Mouse (Mus musculus) heart, embryonic 13.5 days (tissue): Measurements from ENCODE around the gene Usp47. TPM values are rescaled to one million over a fixed set of nuclear protein-coding genes. Genes with fewer than 3 reads are reported as not detected.

Experiments
- ATAC-seq: fragments of 200-750 bp; cut with Nextera tagmentation; 2 replicates; pipeline ENCODE4 v1.8.0; 2017; ENCODE audit warnings: moderate TSS enrichment; ENCODE audit not compliant: insufficient number of reproducible peaks, low FRiP score, low TSS enrichment; ENCODE audit errors: extremely low read depth
- H3K27ac ChIP-seq: fragments of 300-500 bp; sonication (generic); replicated peaks from 2 replicates; pipeline ENCODE4 v1.5.1; 2015; ENCODE audit warnings: moderate library complexity, mild to moderate bottlenecking, inconsistent platforms
- H3K27me3 ChIP-seq: fragments of 300-500 bp; sonication (generic); replicated peaks from 2 replicates; pipeline ENCODE4 v1.6.1; 2015; ENCODE audit warnings: mild to moderate bottlenecking, inconsistent platforms
- H3K36me3 ChIP-seq: fragments of 300-500 bp; sonication (generic); 2 replicates; pipeline ENCODE4 v1.6.1; 2015; ENCODE audit warnings: mild to moderate bottlenecking, inconsistent platforms
- H3K4me1 ChIP-seq: fragments of 300-500 bp; sonication (generic); 2 replicates; pipeline ENCODE4 v1.6.1; 2015; ENCODE audit warnings: inconsistent platforms
- H3K4me2 ChIP-seq: fragments of 300-500 bp; sonication (generic); 2 replicates; pipeline ENCODE4 v1.6.1; 2015; ENCODE audit warnings: inconsistent platforms, mild to moderate bottlenecking, moderate library complexity
- H3K4me3 ChIP-seq: fragments of 300-500 bp; sonication (generic); 2 replicates; pipeline ENCODE4 v1.5.1; 2015; ENCODE audit warnings: moderate library complexity, mild to moderate bottlenecking, inconsistent platforms
- H3K9ac ChIP-seq: fragments of 300-500 bp; sonication (generic); 2 replicates; pipeline ENCODE4 v1.6.1; 2015; ENCODE audit warnings: inconsistent platforms, mild to moderate bottlenecking, moderate library complexity
- H3K9me3 ChIP-seq: fragments of 300-500 bp; sonication (generic); 2 replicates; pipeline ENCODE4 v1.6.1; 2016; ENCODE audit warnings: inconsistent platforms
- WGBS: fragments of 180-500 bp; shearing (Covaris S2); methylation state at CpG from one replicate; pipeline ENCODE4 v1.1.7; 2015; ENCODE audit warnings: mixed read lengths; 5-methylcytosine and 5-hydroxymethylcytosine counted together
- polyA plus RNA-seq: library from polyadenylated mRNA; unstranded; fragments of >200 nt; fragmentation: Nextera tagmentation; extraction: Ambion mirVana; gene quantifications from 2 replicates; pipeline ENCODE4 v1.2.1, GENCODE M21; 2015

Usp47 gene
- polyA plus RNA-seq, 1 experiment from 2014 or later = 57.4 TPM

- WGBS = 11% methylated on average over 23 of the region's 23 CpGs
- H3K4me1 ChIP-seq = peaks cover 66% of the 10 kb centered on the region
- 0 out of 2 replicates have a peak, but pooled peaks have one; percentile 20 for ATAC-seq
Observed at GRCm38 (mm10) chr7:112157584-112158315, 134.4 kb downstream of the Usp47 start.

DNA sequence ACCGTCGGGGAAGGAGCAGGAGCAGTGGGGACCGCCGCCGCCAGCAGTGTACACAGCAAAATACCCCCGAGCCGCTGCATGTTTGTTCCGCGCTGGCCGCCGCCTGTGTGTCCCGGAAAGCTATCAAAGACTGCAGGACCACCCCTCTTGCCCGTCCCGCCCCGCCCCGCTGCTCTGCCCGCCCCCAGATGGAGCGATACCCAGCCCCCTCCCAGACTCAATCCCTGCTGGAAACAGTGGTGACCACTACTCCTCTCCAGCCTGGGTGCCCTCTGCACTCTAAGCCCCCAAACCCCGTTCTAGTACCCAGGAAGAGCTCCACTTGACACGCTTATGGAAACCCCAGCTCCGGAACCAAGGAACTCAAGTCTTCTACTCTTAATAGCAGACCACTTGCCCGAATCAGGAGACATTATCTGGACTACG is 135.0 kb downstream of the Usp47 start:
- Histone ChIP-seq H3K27me3 (peaks cover 6% of the 10 kb centered on the region; the same call in 1 of the 2 replicates), H3K27ac (peak overlapping the region; percentile 72), H3K9ac (peak overlapping the region; percentile 86), H3K9me3 (no peaks in the 10 kb centered on the region), H3K4me2 (peak overlapping the region; percentile 77), H3K36me3 (no peaks in the 10 kb centered on the region), H3K4me1 (peaks cover 63% of the 10 kb centered on the region), H3K4me3 (peak overlapping the region; percentile 69)
- under 1% methylated on average over 23 of the region's 23 CpGs for WGBS
- peak; percentile 35; the same call in 1 of the 2 replicates for ATAC-seq

More at GRCm38 (mm10) chr7:112157584-112158315, 134.4 kb downstream of the Usp47 start:
- Histone ChIP-seq H3K4me3 (peak overlapping the region; percentile 69), H3K9me3 (no peaks in the 10 kb centered on the region), H3K27me3 (peaks cover 6% of the 10 kb centered on the region; the same call in 1 of the 2 replicates), H3K9ac (peak overlapping the region; percentile 86), H3K4me2 (peak overlapping the region; percentile 77), H3K36me3 (no peaks in the 10 kb centered on the region), H3K27ac (peak overlapping the region; percentile 72)

- peaks cover 6% of the 10 kb centered on the region; the same call in 1 of the 2 replicates for H3K27me3 ChIP-seq
- H3K4me1 ChIP-seq = peaks cover 57% of the 10 kb centered on the region
- no peak for ATAC-seq
- peak within 1 kb of the TSS; percentile 69 for H3K4me3 ChIP-seq
- no peaks in the 10 kb centered on the region for H3K9me3 ChIP-seq
- H3K4me2 ChIP-seq = peak within 1 kb of the TSS; percentile 77
- WGBS = 4% methylated on average over 21 of the region's 21 CpGs
- peak within 1 kb of the TSS; percentile 86 for H3K9ac ChIP-seq
- H3K27ac ChIP-seq = peak within 1 kb of the TSS; percentile 72
- no peaks in the 10 kb centered on the region for H3K36me3 ChIP-seq
Observed at GRCm38 (mm10) chr7:112158942-112159341, 135.6 kb downstream of the Usp47 start, which contains the start of gene Dkk3. Dkk3 (minus strand) TSS chr7:112159057.

DNA sequence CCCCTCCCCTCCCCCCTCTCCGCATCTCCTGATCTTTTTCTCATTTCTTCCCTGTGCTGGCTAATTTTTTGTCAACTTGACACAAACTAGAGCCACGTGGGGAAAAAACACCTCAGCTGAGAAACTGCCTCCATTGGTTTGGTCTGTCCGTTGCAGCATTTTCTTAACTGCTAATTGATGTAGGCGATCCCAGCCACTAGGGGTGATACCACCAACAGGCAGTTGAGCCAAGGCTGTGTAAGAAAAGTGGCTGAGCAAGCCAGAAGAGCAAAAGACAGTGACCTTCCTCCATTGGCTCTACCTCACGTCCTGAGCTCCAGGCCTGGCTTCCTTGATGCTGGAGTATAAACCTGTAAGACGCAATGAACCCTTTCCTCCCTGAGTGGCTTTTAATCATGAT is 136.5 kb downstream of the Usp47 start:
- Histone ChIP-seq H3K4me3 (no peak overlapping the region), H3K4me1 (peaks cover 50% of the 10 kb centered on the region), H3K9me3 (no peaks in the 10 kb centered on the region), H3K4me2 (no peak overlapping the region), H3K27ac (no peak overlapping the region), H3K9ac (no peak overlapping the region), H3K36me3 (no peaks in the 10 kb centered on the region), H3K27me3 (peaks cover 6% of the 10 kb centered on the region; the same call in 1 of the 2 replicates)
- 42% methylated on average over 5 of the region's 6 CpGs for WGBS
- no peak for ATAC-seq

Other genes with a start within 250 kb of the Usp47 start
- 12.1 and 14.2 TPM in 2 replicates for gene Galnt18, start 243.5 kb upstream of the Usp47 start, polyA plus RNA-seq
- gene Dkk3, start 135.6 kb downstream of the Usp47 start, polyA plus RNA-seq = 74.7 and 91.0 TPM in 2 replicates
- gene Mical2, start 202.4 kb downstream of the Usp47 start, polyA plus RNA-seq = 105 and 109 TPM in 2 replicates